22 mouse cellular contexts compared by ENCODE assay signal in the genomic region with DNA sequence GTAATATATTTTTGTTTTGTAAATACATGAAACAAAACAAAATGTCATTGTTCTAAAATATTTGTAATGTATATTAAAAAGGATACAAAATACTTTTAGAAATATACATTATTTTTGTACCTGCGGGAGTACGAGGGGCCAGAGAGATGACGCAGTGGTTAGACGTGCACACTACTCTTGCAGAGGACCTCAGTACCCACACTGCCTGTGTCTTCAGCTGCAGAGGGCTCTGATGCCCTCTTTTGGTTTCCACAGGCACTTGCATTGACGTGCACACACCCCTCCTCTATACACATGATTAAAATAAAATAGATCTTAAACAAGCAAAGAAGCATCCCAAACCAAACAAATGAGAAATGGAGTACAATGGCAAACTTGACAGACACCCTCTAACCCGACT. TPM values are rescaled to one million over a fixed set of nuclear protein-coding genes. Genes with fewer than 3 reads are reported as not detected.
A peak's percentile ranks its signal among the peaks of the same experiment; 100 is the strongest.
DNase-seq lines count a peak whose midpoint lies in the region; ATAC-seq and TF ChIP-seq lines count a peak whose summit lies in the region.
"Had no signal": no experiment of that assay in that cellular context is flagged by ENCODE, and none has a peak within 500 bp of the region (broad histone marks: within the 10 kb centered on the region; RNA-seq: fewer than 3 reads in every experiment).

No protein-coding gene starts in this region.

- H3K4me2 ChIP-seq in intestine, postnatal 0 days (replicated peaks; ENCODE audit: low read depth), result no peak overlapping the region
- no peak overlapping the region for H3K4me2 ChIP-seq in intestine, embryonic 16.5 days (ENCODE audit: low read depth, low read length)
- no peak overlapping the region for H3K4me2 ChIP-seq in midbrain, postnatal 0 days (ENCODE audit: low read depth, low read length, poor library complexity, severe bottlenecking)
- no peak overlapping the region for H3K4me2 ChIP-seq in midbrain, embryonic 13.5 days (replicated peaks)
- H3K4me2 ChIP-seq: forebrain, embryonic 15.5 days; hindbrain, embryonic 15.5 days; intestine, embryonic 15.5 days; limb, embryonic 13.5 days; liver, embryonic 13.5 days; lung, embryonic 14.5 days; midbrain, embryonic 15.5 days had no signal

- TF ChIP-seq CTCF in intestine, postnatal 0 days (IDR thresholded peaks at IDR 0.05; ENCODE audit: low read depth), result 0 out of 2 replicates have a peak, but pooled peaks have one; percentile 9
- TF ChIP-seq CTCF in midbrain, postnatal 0 days (IDR thresholded peaks at IDR 0.05), result peak; percentile 45

- no peaks in the 10 kb centered on the region for H3K27me3 ChIP-seq in intestine, postnatal 0 days (replicated peaks; ENCODE audit: control insufficient read depth, insufficient read depth, low read length)
- no peaks in the 10 kb centered on the region for H3K27me3 ChIP-seq in intestine, embryonic 16.5 days (replicated peaks; ENCODE audit: control insufficient read depth, insufficient read depth, low read length)
- H3K27me3 ChIP-seq in midbrain, postnatal 0 days (ENCODE audit: insufficient read depth, low read length), result no peaks in the 10 kb centered on the region
- H3K27me3 ChIP-seq in midbrain, embryonic 13.5 days, result no peaks in the 10 kb centered on the region
- H3K27me3 ChIP-seq: forebrain, embryonic 15.5 days; hindbrain, embryonic 15.5 days; intestine, embryonic 15.5 days; limb, embryonic 13.5 days; liver, embryonic 13.5 days; midbrain, embryonic 15.5 days had no signal

- H3K36me3 ChIP-seq in intestine, postnatal 0 days (ENCODE audit: control insufficient read depth, insufficient read depth), result no peaks in the 10 kb centered on the region
- H3K36me3 ChIP-seq in intestine, embryonic 16.5 days (ENCODE audit: control insufficient read depth, insufficient read depth, low read length), result no peaks in the 10 kb centered on the region
- peaks cover 17% of the 10 kb centered on the region for H3K36me3 ChIP-seq in midbrain, postnatal 0 days (ENCODE audit: insufficient read depth, low read length)
- H3K36me3 ChIP-seq in midbrain, embryonic 13.5 days, result peaks cover 23% of the 10 kb centered on the region
- H3K36me3 ChIP-seq: intestine, embryonic 15.5 days; limb, embryonic 13.5 days; liver, embryonic 13.5 days had no signal

- WGBS in intestine, postnatal 0 days, result 80% methylated on average over 6 of the region's 6 CpGs
- WGBS in intestine, embryonic 16.5 days, result 84% methylated on average over 6 of the region's 6 CpGs
- 84% methylated on average over 6 of the region's 6 CpGs for WGBS in midbrain, postnatal 0 days
- WGBS in midbrain, embryonic 13.5 days, result 82% methylated on average over 6 of the region's 6 CpGs

- no peak for ATAC-seq in intestine, postnatal 0 days
- ATAC-seq in intestine, embryonic 16.5 days, result no peak
- ATAC-seq in midbrain, postnatal 0 days (ENCODE audit: low FRiP score), result no peak
- ATAC-seq in midbrain, embryonic 13.5 days, result no peak
- ATAC-seq: forebrain, embryonic 15.5 days; intestine, embryonic 15.5 days; midbrain, embryonic 15.5 days had no signal

- DNase-seq in midbrain, postnatal 0 days (ENCODE audit: low spot score), result peak; percentile 15
- DNase-seq in brain, adult 2 months (ENCODE audit: low read depth, low spot score), result peak; percentile 45
- no peak for DNase-seq in thymus, adult 18-20 months
- no peak for DNase-seq in left cerebral cortex, postnatal 14 days (ENCODE audit: low spot score in 2 of 2)
- DNase-seq: adrenal gland, adult 8-10 months; cerebellum, adult 18-20 months; cerebellum, postnatal 36 days; gastrocnemius, postnatal 25 days; heart, postnatal 4 days; liver, embryonic 13.5 days; lung, embryonic 14.5 days; right cerebral cortex, postnatal 4 days; thymus, postnatal 4 days had no signal

- H3K4me1 ChIP-seq in intestine, postnatal 0 days (replicated peaks; ENCODE audit: control insufficient read depth, insufficient read depth, low read length), result no peaks in the 10 kb centered on the region
- H3K4me1 ChIP-seq in intestine, embryonic 16.5 days (ENCODE audit: control insufficient read depth, insufficient read depth, low read length), result no peaks in the 10 kb centered on the region
- no peaks in the 10 kb centered on the region for H3K4me1 ChIP-seq in midbrain, postnatal 0 days (ENCODE audit: insufficient read depth, low read length)
- peaks cover 5% of the 10 kb centered on the region; the same call in 1 of the 2 replicates for H3K4me1 ChIP-seq in midbrain, embryonic 13.5 days (replicated peaks)
- H3K4me1 ChIP-seq: intestine, embryonic 15.5 days; midbrain, embryonic 15.5 days had no signal

- no peak overlapping the region for H3K4me3 ChIP-seq in intestine, postnatal 0 days (ENCODE audit: low read depth, low read length)
- no peak overlapping the region for H3K4me3 ChIP-seq in intestine, embryonic 16.5 days (ENCODE audit: low read length)
- H3K4me3 ChIP-seq in midbrain, postnatal 0 days (ENCODE audit: low read depth, low read length), result no peak overlapping the region
- no peak overlapping the region for H3K4me3 ChIP-seq in midbrain, embryonic 13.5 days (replicated peaks)
- H3K4me3 ChIP-seq: forebrain, embryonic 15.5 days; hindbrain, embryonic 15.5 days; intestine, embryonic 15.5 days; limb, embryonic 13.5 days; liver, embryonic 13.5 days; midbrain, embryonic 15.5 days had no signal

- intact Hi-C loops in left cerebral cortex, postnatal 14 days (cut with DNase I), result loop anchor here (5.0 to 10.0 kb wide), 2 partner anchors 125 to 288 kb away; no protein-coding TSS in a partner anchor

- no peak overlapping the region for H3K27ac ChIP-seq in intestine, postnatal 0 days (ENCODE audit: low read depth, low read length)
- H3K27ac ChIP-seq in intestine, embryonic 16.5 days (ENCODE audit: low read length), result no peak overlapping the region
- no peak overlapping the region for H3K27ac ChIP-seq in midbrain, postnatal 0 days (ENCODE audit: low read depth, low read length)
- no peak overlapping the region for H3K27ac ChIP-seq in midbrain, embryonic 13.5 days
- H3K27ac ChIP-seq: forebrain, embryonic 15.5 days; hindbrain, embryonic 15.5 days; intestine, embryonic 15.5 days; kidney, postnatal 0 days; limb, embryonic 13.5 days; liver, embryonic 13.5 days; midbrain, embryonic 15.5 days had no signal

- no peak overlapping the region for H3K9ac ChIP-seq in intestine, postnatal 0 days (ENCODE audit: low read depth, low read length)
- H3K9ac ChIP-seq in intestine, embryonic 16.5 days (ENCODE audit: low read depth, low read length), result no peak overlapping the region
- H3K9ac ChIP-seq in midbrain, postnatal 0 days (replicated peaks; ENCODE audit: low read length, poor library complexity, severe bottlenecking), result no peak overlapping the region
- no peak overlapping the region for H3K9ac ChIP-seq in midbrain, embryonic 13.5 days (replicated peaks)
- H3K9ac ChIP-seq: forebrain, embryonic 15.5 days; hindbrain, embryonic 15.5 days; intestine, embryonic 15.5 days; limb, embryonic 13.5 days; liver, embryonic 13.5 days; lung, embryonic 14.5 days; midbrain, embryonic 15.5 days had no signal

- no peaks in the 10 kb centered on the region for H3K9me3 ChIP-seq in intestine, postnatal 0 days (ENCODE audit: control insufficient read depth)
- no peaks in the 10 kb centered on the region for H3K9me3 ChIP-seq in intestine, embryonic 16.5 days (ENCODE audit: control insufficient read depth, low read length)
- H3K9me3 ChIP-seq in midbrain, postnatal 0 days (ENCODE audit: low read length), result no peaks in the 10 kb centered on the region
- no peaks in the 10 kb centered on the region for H3K9me3 ChIP-seq in midbrain, embryonic 13.5 days
- H3K9me3 ChIP-seq: forebrain, embryonic 15.5 days; hindbrain, embryonic 15.5 days; intestine, embryonic 15.5 days; limb, embryonic 13.5 days; liver, embryonic 13.5 days; midbrain, embryonic 15.5 days had no signal

RNA-seq across cellular contexts. Expression of gene Leprot, which starts 4.8 kb away (rescaled TPM):
- 130 and 137 TPM in 2 replicates for polyA plus RNA-seq in intestine, postnatal 0 days (2015; fragmentation: Nextera tagmentation; extraction: Ambion mirVana)
- 116 and 118 TPM in 2 replicates for polyA plus RNA-seq in intestine, embryonic 16.5 days (2015; fragmentation: Nextera tagmentation; extraction: Ambion mirVana)
- 60.2 and 75.0 TPM in 2 replicates for total RNA-seq in midbrain, postnatal 0 days (2014; rRNA removed)
- 90.3 and 92.8 TPM in 2 replicates for polyA plus RNA-seq in midbrain, postnatal 0 days (2015; fragmentation: Nextera tagmentation; extraction: Ambion mirVana)
- polyA plus RNA-seq in midbrain, embryonic 13.5 days (2015; fragmentation: Nextera tagmentation; extraction: Ambion mirVana), result 94.2 and 94.8 TPM in 2 replicates
- 10 to 100 TPM; 28.7 to 29.6 TPM for total RNA-seq in left cerebral cortex, postnatal 14 days (2021)

Comparison
In these comparisons a context has a peak if more than half of its experiments do, and no peak if none do; other contexts are left out.
1. DNase-seq: peak in midbrain, postnatal 0 days (single experiment) and brain, adult 2 months (single experiment); none in thymus, adult 18-20 months (0 of 2) and left cerebral cortex, postnatal 14 days (0 of 2).